Mouse (Mus musculus) intestine, embryonic 14.5 days (tissue): Measurements from ENCODE around the gene Sorbs2. TPM values are rescaled to one million over a fixed set of nuclear protein-coding genes. Genes with fewer than 3 reads are reported as not detected.
A peak's percentile ranks its signal among the peaks of the same experiment; 100 is the strongest.

Source experiments
- ATAC-seq: fragments of 200-750 bp; cut with Nextera tagmentation; replicated peaks from 2 replicates; pipeline ENCODE4 v1.8.0; 2017; ENCODE audit warnings: low read depth, moderate number of reproducible peaks, moderate TSS enrichment, moderate library complexity; ENCODE audit not compliant: low FRiP score, low TSS enrichment
- DNase-seq: peaks from one replicate; pipeline ENCODE4 v3.0.0-alpha.2; 2018; ENCODE audit warnings: low spot score
- H3K27ac ChIP-seq: fragments of 300-500 bp; sonication (generic); 2 replicates; pipeline ENCODE4 v1.5.1; 2014; ENCODE audit warnings: low read depth, mild to moderate bottlenecking, control low read depth
- H3K27me3 ChIP-seq: fragments of 300-500 bp; sonication (generic); replicated peaks from 2 replicates; pipeline ENCODE4 v1.6.1; 2014; ENCODE audit warnings: low read length, control low read depth; ENCODE audit not compliant: control insufficient read depth, insufficient read depth
- H3K36me3 ChIP-seq: fragments of 300-500 bp; sonication (generic); 2 replicates; pipeline ENCODE4 v1.6.1; 2014; ENCODE audit warnings: low read length, control low read depth; ENCODE audit not compliant: control insufficient read depth, insufficient read depth
- H3K4me1 ChIP-seq: fragments of 300-500 bp; sonication (generic); replicated peaks from 2 replicates; pipeline ENCODE4 v1.6.1; 2014; ENCODE audit warnings: low read length, control low read depth, mixed read lengths; ENCODE audit not compliant: control insufficient read depth, insufficient read depth
- H3K4me2 ChIP-seq: fragments of 300-500 bp; sonication (generic); 2 replicates; pipeline ENCODE4 v1.6.1; 2014; ENCODE audit warnings: low read length
- H3K4me3 ChIP-seq: fragments of 300-500 bp; sonication (generic); 2 replicates; pipeline ENCODE4 v1.5.1; 2014; ENCODE audit warnings: low read depth, low read length, control low read depth, mixed read lengths
- H3K9ac ChIP-seq: fragments of 300-500 bp; sonication (generic); 2 replicates; pipeline ENCODE4 v1.6.1; 2014; ENCODE audit warnings: mild to moderate bottlenecking, low read length
- H3K9me3 ChIP-seq: fragments of 300-500 bp; sonication (generic); 2 replicates; pipeline ENCODE4 v1.6.1; 2016; ENCODE audit warnings: low read length, control low read depth; ENCODE audit not compliant: control insufficient read depth
- WGBS: fragments of 180-500 bp; shearing (Covaris S2); extraction: QIAGEN DNeasy Blood & Tissue Kit; methylation state at CpG from one replicate; pipeline ENCODE4 v1.1.7; 2014; 5-methylcytosine and 5-hydroxymethylcytosine counted together
- polyA plus RNA-seq: library from polyadenylated mRNA; unstranded; fragments of >200 nt; fragmentation: Nextera tagmentation; extraction: Ambion mirVana; gene quantifications from 2 replicates; pipeline ENCODE4 v1.2.1, GENCODE M21; 2014

The Sorbs2 gene
- polyA plus RNA-seq: 31.4 and 34.5 TPM in 2 replicates

DNA sequence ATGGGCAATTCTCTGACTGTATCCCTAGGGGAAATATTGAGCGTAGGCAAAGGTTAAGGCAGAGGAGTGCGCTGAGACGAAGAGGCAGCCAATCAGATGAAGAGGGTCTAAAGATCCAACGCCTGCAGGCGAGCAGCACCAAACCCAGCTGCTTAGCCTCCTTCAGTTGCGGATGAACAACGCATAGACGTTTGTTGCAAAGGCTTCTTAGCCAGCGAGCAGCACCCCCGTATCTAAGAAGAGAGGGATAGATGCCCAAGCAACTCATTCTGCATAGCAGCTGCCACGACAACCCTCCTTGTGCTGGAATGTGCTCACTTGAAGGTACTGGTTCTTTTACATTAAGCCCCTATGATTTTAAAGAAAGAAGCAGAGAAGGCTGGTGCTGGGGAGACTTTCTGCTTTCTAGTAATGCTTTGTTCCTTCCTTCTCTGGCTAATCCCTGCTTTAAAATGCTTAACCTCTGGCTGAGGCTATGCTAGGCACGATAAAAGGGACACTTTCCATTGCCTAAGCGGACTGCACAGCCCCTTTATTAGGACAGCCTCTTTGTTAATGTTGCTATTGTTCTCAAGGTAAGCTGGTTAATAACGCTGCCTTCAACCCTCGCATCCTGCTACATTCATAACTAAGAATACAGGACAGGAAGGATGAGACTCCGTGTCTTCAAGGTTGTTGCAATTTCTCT, at the start of gene Sorbs2:
Gene Sorbs2 (plus strand): TSS at position 155 of the 688 bp plus-strand sequence.
- Histone ChIP-seq H3K4me1 (no peaks in the 10 kb centered on the region), H3K9ac (no peak within 1 kb of the TSS), H3K36me3 (no peaks in the 10 kb centered on the region), H3K27me3 (no peaks in the 10 kb centered on the region), H3K4me3 (peak within 1 kb of the TSS; percentile 8; the same call in 1 of the 2 replicates), H3K4me2 (peak within 1 kb of the TSS; percentile 38), H3K27ac (no peak within 1 kb of the TSS), H3K9me3 (no peaks in the 10 kb centered on the region)
- WGBS: 28% methylated on average over 16 of the region's 16 CpGs
- no peak for ATAC-seq
- DNase-seq: peak; percentile 54

DNA sequence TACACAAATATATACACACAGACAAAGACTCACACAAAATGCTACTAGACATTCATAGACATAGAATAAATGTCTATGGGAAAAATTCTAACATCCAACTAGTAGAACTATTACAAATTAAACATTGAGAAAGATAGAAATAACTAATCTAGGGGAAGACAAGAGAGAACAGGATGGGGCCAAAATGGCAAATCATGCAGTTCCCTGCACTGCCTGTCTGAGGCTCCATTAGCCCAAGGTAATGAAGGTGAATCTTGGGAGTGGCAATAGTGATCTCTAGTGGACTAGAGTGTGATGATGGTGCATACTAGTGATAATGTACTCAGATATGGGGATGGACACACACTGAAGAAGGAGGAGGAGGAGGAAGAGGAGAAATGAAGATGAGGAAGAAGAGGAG, 49.7 kb upstream of the Sorbs2 start:
- no peak overlapping the region for H3K27ac ChIP-seq
- no peak overlapping the region for H3K4me3 ChIP-seq
- H3K36me3 ChIP-seq: no peaks in the 10 kb centered on the region
- H3K27me3 ChIP-seq: no peaks in the 10 kb centered on the region
- no peaks in the 10 kb centered on the region for H3K4me1 ChIP-seq
- ATAC-seq: no peak
- no peaks in the 10 kb centered on the region for H3K9me3 ChIP-seq
- no peak for DNase-seq
- no peak overlapping the region for H3K9ac ChIP-seq
- no peak overlapping the region for H3K4me2 ChIP-seq

DNA sequence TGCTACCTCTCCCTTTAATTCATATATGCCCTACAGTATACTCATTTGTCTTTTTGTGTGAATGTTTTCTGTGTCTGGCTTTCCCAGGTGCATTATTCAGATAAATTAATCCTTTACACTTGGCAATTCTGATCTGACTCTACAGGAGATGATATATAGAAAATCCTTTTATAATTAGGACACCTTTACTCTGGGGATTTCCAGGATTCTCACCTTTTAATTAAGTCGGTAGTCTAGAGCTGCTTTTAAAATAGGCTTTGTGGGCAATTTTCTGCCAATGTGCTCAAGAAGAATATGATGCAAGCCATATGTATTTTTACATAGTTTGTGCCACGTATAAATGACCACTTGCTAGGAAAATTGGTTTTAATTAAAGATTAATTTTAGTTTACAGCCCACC, 38.6 kb upstream of the Sorbs2 start:
- no peaks in the 10 kb centered on the region for H3K27me3 ChIP-seq

DNA sequence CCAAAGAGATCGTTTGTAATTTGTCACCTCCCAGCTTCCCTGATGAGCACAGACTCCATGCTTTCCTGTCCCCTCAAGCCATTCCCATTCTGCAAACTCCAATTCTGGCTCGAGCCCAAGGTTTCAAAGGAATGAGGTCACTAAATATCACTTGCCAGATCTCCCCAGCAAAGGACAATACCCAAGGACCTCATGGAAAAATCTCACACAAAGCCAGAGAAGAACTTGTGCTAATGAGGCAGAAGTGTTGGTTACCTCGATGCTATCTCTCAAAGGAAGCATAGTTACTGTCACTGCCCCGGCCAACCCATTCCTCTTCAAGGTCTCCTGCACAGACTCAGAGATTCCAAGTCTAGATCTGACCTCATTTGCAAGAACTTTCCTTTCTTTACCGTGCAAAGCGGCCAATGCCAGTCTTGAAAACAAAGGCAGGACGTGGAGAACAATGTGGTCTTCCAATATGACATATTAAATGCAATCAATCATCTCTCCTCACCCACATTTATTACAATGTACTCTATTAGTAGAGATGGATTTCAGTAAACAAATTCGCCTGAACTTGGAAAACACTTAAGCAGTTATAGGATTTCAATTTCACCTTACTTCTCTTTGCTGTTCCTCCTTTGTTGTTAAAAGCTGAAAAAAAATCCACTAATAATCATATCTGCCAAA, 37.9 kb upstream of the Sorbs2 start:
- Histone ChIP-seq H3K9me3 (no peaks in the 10 kb centered on the region), H3K9ac (no peak overlapping the region), H3K4me1 (no peaks in the 10 kb centered on the region), H3K27me3 (no peaks in the 10 kb centered on the region), H3K4me3 (no peak overlapping the region), H3K36me3 (no peaks in the 10 kb centered on the region), H3K4me2 (no peak overlapping the region), H3K27ac (no peak overlapping the region)
- 72% methylated on average over 8 of the region's 8 CpGs for WGBS
- no peak for DNase-seq
- ATAC-seq: no peak

More for the DNA sequence above, 38.6 kb upstream of the Sorbs2 start:
- Histone ChIP-seq H3K4me2 (no peak overlapping the region), H3K4me1 (no peaks in the 10 kb centered on the region), H3K4me3 (no peak overlapping the region), H3K9ac (no peak overlapping the region), H3K36me3 (no peaks in the 10 kb centered on the region), H3K27ac (no peak overlapping the region), H3K9me3 (no peaks in the 10 kb centered on the region)
- ATAC-seq (no peak), DNase-seq (no peak)
- 85% methylated on average over 2 of the region's 2 CpGs for WGBS

DNA sequence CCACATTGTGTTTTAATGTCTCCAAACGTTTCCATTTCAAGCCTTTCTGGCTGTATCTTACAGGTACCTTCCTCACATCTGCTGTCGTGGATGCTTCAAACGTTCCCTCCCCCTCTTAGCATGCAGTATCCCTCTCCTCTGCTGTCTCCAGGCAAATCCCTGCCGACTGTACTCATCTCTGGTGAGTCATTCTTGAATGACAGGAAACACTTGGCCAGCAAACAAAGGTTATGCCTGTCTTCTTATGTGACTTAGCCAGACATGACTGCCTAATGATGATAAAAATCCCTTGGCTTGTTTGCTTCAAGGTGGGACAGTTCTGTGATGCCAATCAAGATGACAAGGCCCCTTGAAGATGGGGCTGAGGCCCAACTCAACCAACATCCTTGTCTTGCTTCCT, 26.7 kb upstream of the Sorbs2 start:
- H3K4me1 ChIP-seq: no peaks in the 10 kb centered on the region
- H3K36me3 ChIP-seq: no peaks in the 10 kb centered on the region
- no peaks in the 10 kb centered on the region for H3K9me3 ChIP-seq
- no peak overlapping the region for H3K4me2 ChIP-seq
- H3K27ac ChIP-seq: no peak overlapping the region
- no peaks in the 10 kb centered on the region for H3K27me3 ChIP-seq
- 66% methylated on average over 4 of the region's 4 CpGs for WGBS
- DNase-seq: no peak
- H3K9ac ChIP-seq: no peak overlapping the region
- H3K4me3 ChIP-seq: no peak overlapping the region
- ATAC-seq: no peak

DNA sequence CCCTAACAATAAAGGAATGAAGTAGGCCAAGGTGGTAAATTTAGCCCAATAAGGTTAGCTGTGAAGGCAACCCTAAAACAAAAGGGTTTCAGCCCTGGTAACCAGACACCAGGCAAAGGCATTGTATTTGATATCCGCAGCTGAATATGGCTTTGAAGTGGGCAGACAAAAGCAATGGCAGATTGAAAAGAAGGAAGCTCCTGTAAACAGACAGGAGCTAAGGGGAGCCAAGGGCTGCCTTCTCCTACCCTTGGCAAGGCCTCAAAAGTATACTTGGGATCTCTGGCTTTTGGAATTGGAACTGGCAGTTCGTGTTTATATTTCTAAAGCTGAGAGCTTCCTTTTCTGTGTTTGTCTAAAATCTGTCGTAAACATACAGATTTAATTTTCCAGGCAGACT, 21.3 kb upstream of the Sorbs2 start:
- ATAC-seq: no peak
- no peak for DNase-seq
- Histone ChIP-seq H3K4me1 (no peaks in the 10 kb centered on the region), H3K9me3 (no peaks in the 10 kb centered on the region), H3K4me3 (no peak overlapping the region), H3K27ac (no peak overlapping the region), H3K4me2 (no peak overlapping the region), H3K36me3 (no peaks in the 10 kb centered on the region), H3K9ac (no peak overlapping the region), H3K27me3 (no peaks in the 10 kb centered on the region)
- 71% methylated on average over 3 of the region's 3 CpGs for WGBS

DNA sequence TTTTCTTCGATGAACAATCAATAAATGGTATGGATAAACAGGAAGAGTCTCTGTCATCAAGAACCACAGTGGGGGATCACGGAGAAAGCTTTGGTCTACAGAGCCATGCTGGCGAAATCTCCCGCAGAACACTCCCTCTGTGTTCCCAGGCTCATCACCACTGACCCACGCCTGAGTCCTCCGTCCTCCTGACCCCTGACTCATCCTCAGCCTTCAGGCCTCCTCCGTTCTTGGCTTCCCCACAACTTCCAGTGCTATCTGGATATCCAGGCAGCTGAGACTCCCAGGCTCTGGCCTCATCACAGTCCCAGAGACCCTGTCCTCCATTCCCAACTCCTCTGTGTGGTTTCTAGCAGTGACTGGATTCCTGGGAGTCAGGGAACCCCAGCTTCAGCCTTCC, 3.6 kb upstream of the Sorbs2 start:
- H3K9ac ChIP-seq: no peak overlapping the region
- H3K36me3 ChIP-seq: no peaks in the 10 kb centered on the region
- no peak overlapping the region for H3K4me3 ChIP-seq
- no peak overlapping the region for H3K27ac ChIP-seq
- H3K27me3 ChIP-seq: no peaks in the 10 kb centered on the region
- WGBS: 79% methylated on average over 7 of the region's 7 CpGs
- no peak overlapping the region for H3K4me2 ChIP-seq
- no peak for ATAC-seq
- no peaks in the 10 kb centered on the region for H3K9me3 ChIP-seq
- no peak for DNase-seq
- no peaks in the 10 kb centered on the region for H3K4me1 ChIP-seq

DNA sequence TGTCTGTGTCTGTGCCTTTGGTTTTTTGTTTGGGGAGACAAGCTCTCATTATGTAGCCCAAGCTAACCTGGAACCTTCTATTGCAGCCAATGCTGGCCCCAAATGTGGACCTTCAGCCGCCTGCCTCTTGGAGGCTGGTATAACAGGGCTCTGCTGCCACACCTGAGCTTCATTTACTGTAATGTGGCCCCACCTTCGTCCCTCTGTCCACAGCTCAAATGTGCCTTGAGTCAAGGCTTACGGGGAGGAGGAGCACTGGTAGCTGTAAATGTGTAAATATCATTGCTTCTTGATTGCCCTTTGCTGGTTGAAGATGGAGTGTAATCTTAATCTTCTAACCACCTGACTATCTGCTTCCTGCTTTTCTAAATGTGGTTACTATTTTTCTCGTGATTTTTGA, 1.2 kb upstream of the Sorbs2 start:
- Histone ChIP-seq H3K9me3 (no peaks in the 10 kb centered on the region), H3K9ac (no peak overlapping the region), H3K36me3 (no peaks in the 10 kb centered on the region), H3K4me3 (no peak overlapping the region), H3K27me3 (no peaks in the 10 kb centered on the region), H3K4me1 (no peaks in the 10 kb centered on the region), H3K4me2 (no peak overlapping the region), H3K27ac (no peak overlapping the region)
- 69% methylated on average over 4 of the region's 4 CpGs for WGBS
- DNase-seq (no peak), ATAC-seq (no peak)

DNA sequence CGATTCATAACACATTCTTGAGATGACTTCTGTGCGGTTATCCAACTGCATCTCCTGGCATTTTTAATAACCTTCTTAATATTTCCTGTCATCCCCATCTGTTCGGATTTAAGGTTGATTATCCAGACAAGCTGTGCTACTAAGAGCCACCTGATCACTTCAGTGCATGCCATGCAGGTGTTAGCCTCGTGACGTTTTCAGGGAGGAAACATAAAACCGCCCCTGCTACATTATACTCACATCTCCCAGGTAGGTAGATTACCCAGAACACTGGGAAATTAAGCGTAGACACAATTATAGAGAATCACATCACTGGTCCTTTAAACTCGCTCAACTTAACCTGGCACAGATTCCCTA, 333 bp upstream of the Sorbs2 start:
- Histone ChIP-seq H3K9ac (no peak overlapping the region), H3K4me2 (peak overlapping the region; percentile 38), H3K4me1 (no peaks in the 10 kb centered on the region), H3K9me3 (no peaks in the 10 kb centered on the region), H3K4me3 (no peak overlapping the region), H3K36me3 (no peaks in the 10 kb centered on the region), H3K27ac (no peak overlapping the region), H3K27me3 (no peaks in the 10 kb centered on the region)
- 58% methylated on average over 8 of the region's 8 CpGs for WGBS
- no peak for ATAC-seq
- DNase-seq: no peak
